Mouse (Mus musculus): ENCODE results near the gene Pde3a.

DNA sequence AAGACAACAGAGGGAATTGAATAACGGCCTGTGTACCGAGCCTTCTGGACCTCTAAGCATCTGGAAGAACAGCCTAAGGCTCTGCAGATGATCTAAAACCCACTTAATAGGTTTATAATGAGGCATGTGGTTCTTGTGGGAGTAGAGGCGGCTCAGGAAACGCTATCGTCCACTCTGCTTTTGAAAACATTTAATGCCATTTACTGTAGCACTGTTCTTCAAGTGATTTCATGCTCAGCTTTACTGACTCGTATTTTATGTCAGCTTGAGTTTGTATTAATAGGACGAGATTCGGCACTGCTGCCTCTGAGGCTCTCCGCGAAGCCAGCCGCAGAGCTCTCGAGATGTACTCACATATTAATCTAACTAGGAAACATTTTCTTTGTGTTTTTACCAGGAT lies 131.9 kb downstream of the Pde3a start:
- no peak for TF ChIP-seq MYOG (IDR thresholded peaks at IDR 0.05; ENCODE audit: control insufficient read depth in 1 of 3, insufficient read depth in 1 of 3, insufficient read length in 2 of 3, low read depth in 2 of 3)
- no peak for TF ChIP-seq REST (IDR thresholded peaks at IDR 0.05; ENCODE audit: insufficient read depth, insufficient read length)
- no peak for TF ChIP-seq USF1 (IDR thresholded peaks at IDR 0.05; ENCODE audit: low read depth)

Measured in myocyte (in vitro differentiated cells).